Mouse (Mus musculus) forelimb bud, embryonic 11.5 days (tissue): Measurements from ENCODE around the gene Vmn2r24.
"Not testable (repeated sequence)": the region's sequence is repeated elsewhere in the genome, so short reads cannot be mapped to it uniquely, and the experiment has no call there.

Source experiments
- DNase-seq: peaks from one replicate; pipeline ENCODE4 v3.0.0-alpha.2; 2012; ENCODE audit warnings: low read depth, low spot score

Vmn2r24 gene

DNA sequence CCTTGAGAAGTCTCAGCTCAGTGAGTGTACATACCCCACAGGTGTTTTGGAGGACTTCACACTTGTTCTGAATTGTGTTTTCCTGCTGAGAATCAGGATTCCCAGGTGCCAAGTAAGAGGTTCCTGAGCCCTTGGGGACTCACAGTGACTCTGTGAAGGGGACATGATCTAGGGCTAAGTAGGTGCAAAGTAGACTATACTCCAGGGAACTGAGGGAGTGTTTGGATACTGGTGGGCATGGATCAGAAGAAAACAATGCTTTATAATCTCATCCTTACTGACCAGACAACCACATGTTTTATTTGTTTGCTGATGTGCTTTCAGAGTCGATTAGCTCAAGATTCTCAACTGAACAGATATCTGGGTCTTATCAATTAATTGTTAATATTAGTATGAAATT, at the start of gene Vmn2r24:
TSS of gene Vmn2r24 (plus strand) at position 301 of the 400 bp plus-strand sequence.
- DNase-seq = no peak

DNA sequence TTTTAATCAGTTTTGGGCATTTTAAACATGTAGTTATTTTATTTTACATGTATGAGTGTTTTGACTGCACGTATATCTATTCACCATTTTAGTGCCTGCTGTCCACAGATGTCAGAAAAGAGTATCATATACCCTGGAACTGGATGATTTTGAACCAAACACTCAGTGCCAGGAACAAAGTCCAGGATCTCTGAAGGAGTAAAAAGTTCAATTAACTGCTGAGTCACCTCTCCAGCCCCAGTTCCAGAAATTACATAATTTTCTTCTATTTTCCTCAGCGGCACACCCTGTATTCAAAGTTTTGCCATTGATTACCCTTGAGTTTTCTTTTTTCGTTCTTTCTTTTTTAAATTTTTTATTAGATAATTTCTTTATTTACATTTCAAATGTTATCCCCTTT, 8.6 kb upstream of the Vmn2r24 start:
- DNase-seq = no peak

DNA sequence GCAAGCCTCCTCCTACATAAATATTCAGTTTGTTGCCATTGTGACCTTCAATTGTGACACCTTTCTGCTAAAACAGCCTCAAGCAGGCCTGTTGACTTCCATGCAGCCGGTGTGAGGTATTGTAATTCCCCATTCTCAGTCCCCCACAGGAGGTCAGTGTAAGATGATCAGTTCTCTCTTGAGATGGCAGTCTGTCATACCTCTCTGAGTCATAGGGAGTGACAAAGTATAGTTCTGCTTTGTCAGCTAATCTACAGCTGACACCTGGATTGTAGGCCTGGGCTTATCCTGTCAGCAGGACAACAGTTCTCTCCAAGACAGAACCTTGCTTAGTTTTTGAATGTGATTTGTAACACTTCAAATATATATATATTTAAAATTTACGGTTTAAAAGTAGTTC, 6.2 kb downstream of the Vmn2r24 start:
- no peak for DNase-seq

DNA sequence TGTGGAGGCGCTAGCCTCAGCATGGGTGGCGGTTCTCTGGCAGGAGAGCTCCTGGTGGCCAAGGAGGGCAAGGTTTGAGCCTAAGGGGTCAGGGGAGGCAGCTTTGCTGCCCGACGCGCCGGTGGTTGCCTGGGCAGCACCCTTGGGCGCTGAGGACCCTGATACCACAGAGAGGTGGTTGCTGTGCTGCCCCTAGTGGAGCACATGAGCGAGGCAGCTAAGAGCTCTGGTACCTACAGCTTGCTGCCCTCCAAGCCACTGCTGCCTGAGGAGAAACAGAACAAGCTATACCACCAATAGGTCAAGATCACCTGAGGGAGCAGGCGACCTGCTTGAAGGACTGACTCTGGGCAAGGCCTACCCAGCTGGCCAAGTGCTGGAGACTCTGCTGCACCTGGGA, 15.1 kb downstream of the Vmn2r24 start:
- DNase-seq = no peak

DNA sequence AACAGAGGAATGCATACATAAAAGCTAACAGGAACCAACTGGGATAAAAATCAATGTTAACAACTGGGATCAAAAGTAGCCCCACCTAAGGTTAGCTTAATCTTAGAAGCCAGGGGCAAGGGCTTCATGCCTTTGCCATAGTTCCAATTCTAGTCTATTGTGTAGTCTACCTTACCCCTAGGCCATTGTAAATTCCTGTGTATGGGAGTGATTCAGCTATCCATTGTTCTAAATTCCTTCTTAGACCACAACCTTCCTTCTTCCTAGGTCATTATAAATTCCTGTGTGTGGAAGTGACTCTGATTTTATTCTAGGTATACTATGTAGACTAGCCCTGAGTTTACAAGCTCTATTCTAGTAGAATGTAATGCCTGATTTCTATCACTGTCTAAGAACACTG, 31.6 kb downstream of the Vmn2r24 start:
- DNase-seq = not testable (repeated sequence)

DNA sequence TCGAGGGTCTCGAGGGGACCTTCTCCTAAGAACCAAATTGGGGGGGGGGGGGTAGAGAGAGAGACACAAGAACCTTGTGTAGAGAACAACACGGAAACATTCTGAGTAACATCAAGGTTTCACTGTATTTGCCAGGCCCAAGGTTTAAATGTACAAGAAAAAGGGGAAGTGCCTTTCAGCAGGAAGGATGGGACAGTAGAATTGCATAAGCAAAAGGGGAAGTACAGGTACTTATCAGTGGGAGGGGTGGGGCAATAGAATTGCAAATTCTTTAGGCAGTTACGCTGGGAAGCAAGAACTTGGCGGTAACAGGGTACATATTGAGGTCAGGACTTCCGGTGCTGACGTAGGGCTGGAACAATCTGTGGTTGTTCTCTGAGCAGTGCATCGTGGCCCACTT, 41.3 kb downstream of the Vmn2r24 start:
- no peak for DNase-seq

DNA sequence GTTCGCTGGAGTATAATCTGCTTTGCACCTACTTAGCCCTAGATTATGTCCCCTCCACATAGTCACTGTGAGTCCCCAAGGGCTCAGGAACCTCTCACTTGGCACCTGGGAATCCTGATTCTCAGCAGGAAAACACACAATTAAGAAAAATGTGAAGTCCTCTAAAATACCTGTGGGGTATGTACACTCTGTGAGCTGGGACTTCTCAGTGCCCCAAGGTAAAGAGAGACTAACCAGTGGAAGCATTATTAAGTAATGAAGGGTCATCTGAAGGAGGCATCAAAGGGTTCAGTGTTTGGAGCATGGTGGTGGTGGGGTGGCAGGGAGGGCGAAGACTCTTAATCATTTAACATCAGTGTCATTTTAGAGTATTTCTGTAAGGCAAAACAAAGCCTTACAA, 74.7 kb downstream of the Vmn2r24 start, which contains the start of gene Vmn2r25:
TSS of gene Vmn2r25 (minus strand) at position 101 of the 400 bp plus-strand sequence.
- not testable (repeated sequence) for DNase-seq
